Mouse (Mus musculus) lung, postnatal 0 days (tissue): ENCODE data around the gene Arhgef28. TPM values are rescaled to one million over a fixed set of nuclear protein-coding genes. Genes with fewer than 3 reads are reported as not detected.
A peak's percentile ranks its signal among the peaks of the same experiment; 100 is the strongest.

Source experiments
- ATAC-seq: fragments of 200-750 bp; cut with Nextera tagmentation; 2 replicates; pipeline ENCODE4 v1.8.0; 2017; ENCODE audit warnings: moderate library complexity
- DNase-seq: peaks from one replicate; pipeline ENCODE4 v3.0.0-alpha.2; 2016; ENCODE audit warnings: low spot score
- H3K27ac ChIP-seq: fragments of 300-500 bp; sonication (generic); 2 replicates; pipeline ENCODE4 v1.5.1; 2014; ENCODE audit warnings: antibody characterized with exemption, mild to moderate bottlenecking, low read length, mixed read lengths
- H3K27me3 ChIP-seq: fragments of 300-500 bp; sonication (generic); replicated peaks from 2 replicates; pipeline ENCODE4 v1.6.1; 2014; ENCODE audit warnings: low read length, mixed read lengths; ENCODE audit not compliant: insufficient read depth
- H3K36me3 ChIP-seq: fragments of 300-500 bp; sonication (generic); 2 replicates; pipeline ENCODE4 v1.6.1; 2014; ENCODE audit warnings: low read length, mixed read lengths; ENCODE audit not compliant: insufficient read depth
- H3K4me1 ChIP-seq: fragments of 300-500 bp; sonication (generic); 2 replicates; pipeline ENCODE4 v1.6.1; 2014; ENCODE audit warnings: antibody characterized with exemption, low read depth, low read length, mixed read lengths; ENCODE audit not compliant: insufficient read depth
- H3K4me2 ChIP-seq: fragments of 300-500 bp; sonication (generic); replicated peaks from 2 replicates; pipeline ENCODE4 v1.6.1; 2014; ENCODE audit warnings: low read depth, mild to moderate bottlenecking, low read length, moderate library complexity, mixed read lengths
- H3K4me3 ChIP-seq: fragments of 300-500 bp; sonication (generic); 2 replicates; pipeline ENCODE4 v1.5.1; 2014; ENCODE audit warnings: low read depth, low read length
- H3K9ac ChIP-seq: fragments of 300-500 bp; sonication (generic); replicated peaks from 2 replicates; pipeline ENCODE4 v1.6.1; 2014; ENCODE audit warnings: low read depth, mild to moderate bottlenecking
- H3K9me3 ChIP-seq: fragments of 300-500 bp; sonication (generic); 2 replicates; pipeline ENCODE4 v1.6.1; 2016; ENCODE audit warnings: low read length, mixed read lengths
- CTCF ChIP-seq: IDR thresholded peaks from 2 replicates; pipeline ENCODE4 v1.5.1; 2016; ENCODE audit warnings: antibody characterized with exemption, mild to moderate bottlenecking
- EP300 ChIP-seq: IDR thresholded peaks from 2 replicates; pipeline ENCODE4 v1.6.1; 2016; ENCODE audit warnings: antibody characterized with exemption, mild to moderate bottlenecking, control low read depth
- WGBS: fragments of 180-500 bp; shearing (Covaris S2); extraction: QIAGEN DNeasy Blood & Tissue Kit; methylation state at CpG from one replicate; pipeline ENCODE4 v1.1.7; 2014; 5-methylcytosine and 5-hydroxymethylcytosine counted together
- polyA plus RNA-seq: library from polyadenylated mRNA; unstranded; fragments of >200 nt; fragmentation: Nextera tagmentation; extraction: Ambion mirVana; gene quantifications from 2 replicates; pipeline ENCODE4 v1.2.1, GENCODE M21; 2015

Arhgef28 gene
- polyA plus RNA-seq, 1 experiment from 2014 or later = 53.0 TPM

GRCm38 (mm10) chr13:98003690-98004089 lies 202.5 kb downstream of the Arhgef28 start:
- ATAC-seq (no peak), DNase-seq (no peak)
- Histone ChIP-seq H3K9ac (no peak overlapping the region), H3K9me3 (no peaks in the 10 kb centered on the region), H3K4me3 (no peak overlapping the region), H3K36me3 (no peaks in the 10 kb centered on the region), H3K4me2 (no peak overlapping the region), H3K27ac (no peak overlapping the region), H3K4me1 (peaks cover 3% of the 10 kb centered on the region; the same call in 1 of the 2 replicates), H3K27me3 (no peaks in the 10 kb centered on the region)
- 52% methylated on average over 7 of the region's 7 CpGs for WGBS
- TF ChIP-seq EP300 (no peak), CTCF (no peak)

- no peaks in the 10 kb centered on the region for H3K36me3 ChIP-seq
- H3K27ac ChIP-seq = peak overlapping the region; percentile 68; the same call in 1 of the 2 replicates
- WGBS = 60% methylated on average over 5 of the region's 5 CpGs
Observed at GRCm38 (mm10) chr13:98002598-98002997, 203.6 kb downstream of the Arhgef28 start.

GRCm38 (mm10) chr13:98002121-98002520 lies 204.1 kb downstream of the Arhgef28 start:
- WGBS = 0% methylated on average over 2 of the region's 2 CpGs
- no peaks in the 10 kb centered on the region for H3K36me3 ChIP-seq
- no peaks in the 10 kb centered on the region for H3K27me3 ChIP-seq
- no peak overlapping the region for H3K4me3 ChIP-seq
- no peaks in the 10 kb centered on the region for H3K9me3 ChIP-seq
- ATAC-seq = peak; percentile 81
- no peak overlapping the region for H3K4me2 ChIP-seq
- no peak overlapping the region for H3K9ac ChIP-seq
- DNase-seq = peak; percentile 83
- TF ChIP-seq EP300 (no peak), CTCF (0 out of 2 replicates have a peak, but pooled peaks have one; percentile 3)
- H3K4me1 ChIP-seq = peaks cover 3% of the 10 kb centered on the region; the same call in 1 of the 2 replicates
- H3K27ac ChIP-seq = peak overlapping the region; percentile 68

More at GRCm38 (mm10) chr13:98002598-98002997, 203.6 kb downstream of the Arhgef28 start:
- no peak for TF ChIP-seq EP300
- TF ChIP-seq CTCF = no peak
- Histone ChIP-seq H3K27me3 (no peaks in the 10 kb centered on the region), H3K4me3 (no peak overlapping the region), H3K4me1 (peaks cover 3% of the 10 kb centered on the region; the same call in 1 of the 2 replicates), H3K9ac (no peak overlapping the region), H3K9me3 (no peaks in the 10 kb centered on the region), H3K4me2 (no peak overlapping the region)
- no peak for ATAC-seq
- no peak for DNase-seq

- DNase-seq (peak; percentile 16), ATAC-seq (peak; percentile 10; the same call in 1 of the 2 replicates)
- Histone ChIP-seq H3K27ac (peak overlapping the region; percentile 68), H3K4me3 (no peak overlapping the region), H3K36me3 (no peaks in the 10 kb centered on the region), H3K9ac (no peak overlapping the region), H3K9me3 (no peaks in the 10 kb centered on the region), H3K4me1 (peaks cover 3% of the 10 kb centered on the region; the same call in 1 of the 2 replicates), H3K4me2 (no peak overlapping the region), H3K27me3 (no peaks in the 10 kb centered on the region)
- TF ChIP-seq CTCF (no peak), EP300 (no peak)
- 58% methylated on average over 11 of the region's 11 CpGs for WGBS
Observed at GRCm38 (mm10) chr13:98001719-98002118, 204.5 kb downstream of the Arhgef28 start.

- no peak overlapping the region for H3K9ac ChIP-seq
- no peaks in the 10 kb centered on the region for H3K9me3 ChIP-seq
- no peaks in the 10 kb centered on the region for H3K27me3 ChIP-seq
- WGBS = 86% methylated on average over 9 of the region's 9 CpGs
- DNase-seq (no peak), ATAC-seq (no peak)
- peaks cover 3% of the 10 kb centered on the region; the same call in 1 of the 2 replicates for H3K4me1 ChIP-seq
- no peak overlapping the region for H3K27ac ChIP-seq
- TF ChIP-seq CTCF = no peak
- no peak for TF ChIP-seq EP300
- no peaks in the 10 kb centered on the region for H3K36me3 ChIP-seq
- H3K4me2 ChIP-seq = no peak overlapping the region
- no peak overlapping the region for H3K4me3 ChIP-seq
Observed at GRCm38 (mm10) chr13:98000841-98001240, 205.4 kb downstream of the Arhgef28 start.

GRCm38 (mm10) chr13:97999130-97999529 lies 207.1 kb downstream of the Arhgef28 start:
- no peak for DNase-seq
- TF ChIP-seq CTCF = no peak
- TF ChIP-seq EP300 = no peak
- Histone ChIP-seq H3K4me1 (peaks cover 3% of the 10 kb centered on the region; the same call in 1 of the 2 replicates), H3K9me3 (no peaks in the 10 kb centered on the region), H3K27me3 (no peaks in the 10 kb centered on the region), H3K27ac (no peak overlapping the region), H3K4me2 (no peak overlapping the region), H3K4me3 (no peak overlapping the region), H3K36me3 (no peaks in the 10 kb centered on the region), H3K9ac (no peak overlapping the region)
- ATAC-seq = no peak
- 79% methylated on average over 8 of the region's 8 CpGs for WGBS
